Mouse (Mus musculus): ENCODE measurements around the gene Cd52. TPM values are rescaled to one million over a fixed set of nuclear protein-coding genes. Genes with fewer than 3 reads are reported as not detected.
A peak's percentile ranks its signal among the peaks of the same experiment; 100 is the strongest.

The Cd52 gene
- polyA plus RNA-seq, 2 experiments = 9.0 to 15.5 TPM

GRCm38 (mm10) chr4:134122281-134122680 lies 27.4 kb upstream of the Cd52 start:
- no peak overlapping the region for H3K4me2 ChIP-seq (replicated peaks; ENCODE audit: low read depth, low read length, severe bottlenecking)
- no peaks in the 10 kb centered on the region for H3K27me3 ChIP-seq (ENCODE audit: control insufficient read depth, insufficient read depth, low read length)
- no peak overlapping the region for H3K9ac ChIP-seq (ENCODE audit: low read depth, low read length, severe bottlenecking)
- H3K27ac ChIP-seq (replicated peaks; ENCODE audit: low read depth, low read length) = no peak overlapping the region
- peaks cover 7% of the 10 kb centered on the region; the same call in 1 of the 2 replicates for H3K4me1 ChIP-seq (ENCODE audit: control insufficient read depth, insufficient read depth, low read length)
- DNase-seq (ENCODE audit: low spot score) = peak; percentile 55
- no peak for ATAC-seq (ENCODE audit: low FRiP score, low read depth)
- WGBS = 19% methylated on average over 3 of the region's 3 CpGs
- no peak for TF ChIP-seq POLR2A (IDR thresholded peaks at IDR 0.05; ENCODE audit: borderline replicate concordance, extremely low read depth, insufficient read depth, insufficient read length)
- H3K4me3 ChIP-seq (replicated peaks; ENCODE audit: low read length) = no peak overlapping the region
- H3K9me3 ChIP-seq (ENCODE audit: control insufficient read depth, low read length) = no peaks in the 10 kb centered on the region
- 0 out of 2 replicates have a peak, but pooled peaks cover 3% of the 10 kb centered on the region for H3K36me3 ChIP-seq (ENCODE audit: control insufficient read depth, insufficient read depth, low read length)

GRCm38 (mm10) chr4:134121571-134121970 lies 26.7 kb upstream of the Cd52 start:
- H3K27ac ChIP-seq (replicated peaks; ENCODE audit: low read depth, low read length) = no peak overlapping the region
- DNase-seq (ENCODE audit: low spot score) (no peak), ATAC-seq (ENCODE audit: low FRiP score, low read depth) (no peak)
- no peaks in the 10 kb centered on the region for H3K9me3 ChIP-seq (ENCODE audit: control insufficient read depth, low read length)
- H3K27me3 ChIP-seq (ENCODE audit: control insufficient read depth, insufficient read depth, low read length) = no peaks in the 10 kb centered on the region
- no peak overlapping the region for H3K4me2 ChIP-seq (replicated peaks; ENCODE audit: low read depth, low read length, severe bottlenecking)
- no peak overlapping the region for H3K4me3 ChIP-seq (replicated peaks; ENCODE audit: low read length)
- 41% methylated on average over 4 of the region's 4 CpGs for WGBS
- TF ChIP-seq POLR2A (IDR thresholded peaks at IDR 0.05; ENCODE audit: borderline replicate concordance, extremely low read depth, insufficient read depth, insufficient read length) = no peak
- no peaks in the 10 kb centered on the region; the same call in 1 of the 2 replicates for H3K4me1 ChIP-seq (ENCODE audit: control insufficient read depth, insufficient read depth, low read length)
- H3K36me3 ChIP-seq (ENCODE audit: control insufficient read depth, insufficient read depth, low read length) = no peaks in the 10 kb centered on the region
- H3K9ac ChIP-seq (ENCODE audit: low read depth, low read length, severe bottlenecking) = no peak overlapping the region; the same call in 1 of the 2 replicates

DNA sequence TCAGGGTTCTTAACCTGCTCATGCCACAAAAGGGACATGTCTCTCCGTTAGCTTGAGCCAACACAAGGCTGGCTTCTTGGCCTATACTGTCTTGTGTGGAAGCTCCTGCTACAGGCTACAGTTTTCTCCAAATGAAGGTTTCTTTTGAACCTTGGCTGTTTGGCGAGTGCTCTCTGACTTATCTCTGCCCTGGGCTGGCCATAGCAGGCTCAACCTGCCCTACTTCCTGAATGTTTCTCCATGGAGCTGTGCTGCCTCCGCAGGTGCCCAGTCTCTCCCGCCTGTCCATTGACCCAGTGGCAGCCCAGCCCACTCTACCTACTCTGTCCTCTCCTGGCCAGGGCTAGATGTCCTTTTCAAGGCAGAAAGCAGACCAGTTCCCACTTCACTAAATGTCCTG lies 26.0 kb upstream of the Cd52 start:
- Histone ChIP-seq H3K27me3 (ENCODE audit: control insufficient read depth, insufficient read depth, low read length) (no peaks in the 10 kb centered on the region), H3K4me3 (replicated peaks; ENCODE audit: low read length) (no peak overlapping the region), H3K36me3 (ENCODE audit: control insufficient read depth, insufficient read depth, low read length) (no peaks in the 10 kb centered on the region), H3K9me3 (ENCODE audit: control insufficient read depth, low read length) (no peaks in the 10 kb centered on the region), H3K9ac (ENCODE audit: low read depth, low read length, severe bottlenecking) (no peak overlapping the region; the same call in 1 of the 2 replicates), H3K4me2 (replicated peaks; ENCODE audit: low read depth, low read length, severe bottlenecking) (no peak overlapping the region), H3K4me1 (ENCODE audit: control insufficient read depth, insufficient read depth, low read length) (no peaks in the 10 kb centered on the region; the same call in 1 of the 2 replicates), H3K27ac (replicated peaks; ENCODE audit: low read depth, low read length) (no peak overlapping the region)
- DNase-seq (ENCODE audit: low spot score) = no peak
- 89% methylated on average over 4 of the region's 4 CpGs for WGBS
- ATAC-seq (ENCODE audit: low FRiP score, low read depth) = no peak
- TF ChIP-seq POLR2A (IDR thresholded peaks at IDR 0.05; ENCODE audit: borderline replicate concordance, extremely low read depth, insufficient read depth, insufficient read length) = no peak

DNA sequence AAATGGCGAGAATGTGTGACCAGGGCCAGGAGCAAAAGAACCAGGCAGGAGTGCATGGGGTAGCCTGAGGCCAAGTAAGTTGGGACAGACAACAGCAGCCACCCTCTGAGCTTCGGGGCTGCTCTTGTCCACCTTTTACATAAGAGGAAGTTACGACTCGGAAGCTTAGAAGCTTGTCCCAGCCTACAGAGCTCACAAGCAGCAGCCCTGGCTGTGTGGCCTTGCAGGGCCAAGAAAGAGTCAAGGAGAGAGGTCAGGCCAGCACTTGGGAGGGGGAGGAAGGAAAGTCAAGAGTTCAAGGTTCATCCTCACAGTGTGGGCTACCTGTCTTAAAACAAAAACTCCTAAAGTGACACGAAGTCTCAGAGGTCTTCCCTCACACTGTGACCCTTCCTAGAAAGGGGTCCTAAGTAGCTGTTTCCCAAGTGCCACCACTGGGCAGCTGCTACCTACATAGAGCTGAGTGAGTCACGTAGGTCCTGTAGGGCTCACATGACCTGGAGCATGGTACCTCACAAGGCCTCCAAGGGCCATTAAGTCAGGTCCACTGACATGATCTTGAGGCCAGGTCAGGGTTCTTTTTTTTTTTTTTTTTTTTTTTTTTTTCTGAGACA lies 25.4 kb upstream of the Cd52 start:
- ATAC-seq (ENCODE audit: low FRiP score, low read depth) = no peak
- H3K4me2 ChIP-seq (replicated peaks; ENCODE audit: low read depth, low read length, severe bottlenecking) = no peak overlapping the region
- H3K9ac ChIP-seq (ENCODE audit: low read depth, low read length, severe bottlenecking) = no peak overlapping the region
- H3K4me3 ChIP-seq (replicated peaks; ENCODE audit: low read length) = no peak overlapping the region
- H3K4me1 ChIP-seq (ENCODE audit: control insufficient read depth, insufficient read depth, low read length) = no peaks in the 10 kb centered on the region; the same call in 1 of the 2 replicates
- H3K36me3 ChIP-seq (ENCODE audit: control insufficient read depth, insufficient read depth, low read length) = no peaks in the 10 kb centered on the region
- no peak for DNase-seq (ENCODE audit: low spot score)
- no peak overlapping the region for H3K27ac ChIP-seq (replicated peaks; ENCODE audit: low read depth, low read length)
- TF ChIP-seq POLR2A (IDR thresholded peaks at IDR 0.05; ENCODE audit: borderline replicate concordance, extremely low read depth, insufficient read depth, insufficient read length) = no peak
- H3K27me3 ChIP-seq (ENCODE audit: control insufficient read depth, insufficient read depth, low read length) = no peaks in the 10 kb centered on the region
- no peaks in the 10 kb centered on the region for H3K9me3 ChIP-seq (ENCODE audit: control insufficient read depth, low read length)
- 69% methylated on average over 6 of the region's 6 CpGs for WGBS

GRCm38 (mm10) chr4:134119644-134120043 lies 24.8 kb upstream of the Cd52 start:
- no peak for DNase-seq (ENCODE audit: low spot score)
- Histone ChIP-seq H3K9me3 (ENCODE audit: control insufficient read depth, low read length) (no peaks in the 10 kb centered on the region), H3K36me3 (ENCODE audit: control insufficient read depth, insufficient read depth, low read length) (no peaks in the 10 kb centered on the region), H3K4me1 (ENCODE audit: control insufficient read depth, insufficient read depth, low read length) (no peaks in the 10 kb centered on the region; the same call in 1 of the 2 replicates), H3K4me2 (replicated peaks; ENCODE audit: low read depth, low read length, severe bottlenecking) (no peak overlapping the region), H3K9ac (ENCODE audit: low read depth, low read length, severe bottlenecking) (no peak overlapping the region), H3K27ac (replicated peaks; ENCODE audit: low read depth, low read length) (no peak overlapping the region), H3K27me3 (ENCODE audit: control insufficient read depth, insufficient read depth, low read length) (no peaks in the 10 kb centered on the region), H3K4me3 (replicated peaks; ENCODE audit: low read length) (no peak overlapping the region)
- no peak for ATAC-seq (ENCODE audit: low FRiP score, low read depth)
- 65% methylated on average over 9 of the region's 9 CpGs for WGBS
- no peak for TF ChIP-seq POLR2A (IDR thresholded peaks at IDR 0.05; ENCODE audit: borderline replicate concordance, extremely low read depth, insufficient read depth, insufficient read length)
